Mouse (Mus musculus) retina, postnatal 7 days (tissue): ENCODE data around the gene Slc2a3.
"Not testable (repeated sequence)": the region's sequence is repeated elsewhere in the genome, so short reads cannot be mapped to it uniquely, and the experiment has no call there.

ENCODE experiments used
- DNase-seq: peaks from one replicate; pipeline ENCODE4 v3.0.0-alpha.2; 2012; ENCODE audit warnings: low read depth, low spot score

The Slc2a3 gene

DNA sequence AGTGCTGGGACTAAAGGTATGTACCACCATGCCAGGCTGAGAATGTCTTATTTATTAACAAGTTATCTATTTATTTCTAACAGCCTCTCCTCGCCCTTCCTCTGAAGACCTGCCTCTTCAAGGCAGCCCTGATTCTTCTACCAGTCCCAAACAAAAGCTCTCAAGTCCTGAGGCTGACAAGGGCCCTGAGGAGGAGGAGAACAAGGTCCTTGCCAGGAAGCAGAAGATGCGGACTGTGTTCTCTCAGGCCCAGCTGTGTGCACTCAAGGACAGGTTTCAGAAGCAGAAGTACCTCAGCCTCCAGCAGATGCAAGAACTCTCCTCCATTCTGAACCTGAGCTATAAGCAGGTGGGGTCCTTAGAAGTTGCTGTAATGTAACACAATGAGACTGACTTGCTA lies 90.0 kb downstream of the Slc2a3 start:
- DNase-seq, result no peak

DNA sequence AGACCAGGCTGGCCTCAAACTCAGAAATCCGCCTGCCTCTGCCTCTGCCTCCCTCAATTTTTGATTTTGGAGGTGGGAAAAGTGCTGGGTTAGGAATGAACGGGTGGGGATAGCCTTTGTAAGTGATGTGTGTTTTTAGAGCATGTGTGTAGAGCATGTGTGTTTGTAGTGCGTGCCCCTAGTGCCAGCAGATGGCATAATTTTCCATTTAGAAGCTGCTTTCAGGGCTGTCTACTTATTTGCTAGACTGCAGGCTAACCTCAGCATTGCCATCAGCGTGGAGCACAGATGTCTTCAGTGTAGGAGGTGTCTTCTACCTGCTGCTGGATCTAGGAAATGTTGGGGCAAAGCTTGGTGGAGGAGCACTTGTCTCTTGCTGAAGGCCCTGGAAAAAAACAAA lies 92.6 kb downstream of the Slc2a3 start:
- DNase-seq, result no peak

DNA sequence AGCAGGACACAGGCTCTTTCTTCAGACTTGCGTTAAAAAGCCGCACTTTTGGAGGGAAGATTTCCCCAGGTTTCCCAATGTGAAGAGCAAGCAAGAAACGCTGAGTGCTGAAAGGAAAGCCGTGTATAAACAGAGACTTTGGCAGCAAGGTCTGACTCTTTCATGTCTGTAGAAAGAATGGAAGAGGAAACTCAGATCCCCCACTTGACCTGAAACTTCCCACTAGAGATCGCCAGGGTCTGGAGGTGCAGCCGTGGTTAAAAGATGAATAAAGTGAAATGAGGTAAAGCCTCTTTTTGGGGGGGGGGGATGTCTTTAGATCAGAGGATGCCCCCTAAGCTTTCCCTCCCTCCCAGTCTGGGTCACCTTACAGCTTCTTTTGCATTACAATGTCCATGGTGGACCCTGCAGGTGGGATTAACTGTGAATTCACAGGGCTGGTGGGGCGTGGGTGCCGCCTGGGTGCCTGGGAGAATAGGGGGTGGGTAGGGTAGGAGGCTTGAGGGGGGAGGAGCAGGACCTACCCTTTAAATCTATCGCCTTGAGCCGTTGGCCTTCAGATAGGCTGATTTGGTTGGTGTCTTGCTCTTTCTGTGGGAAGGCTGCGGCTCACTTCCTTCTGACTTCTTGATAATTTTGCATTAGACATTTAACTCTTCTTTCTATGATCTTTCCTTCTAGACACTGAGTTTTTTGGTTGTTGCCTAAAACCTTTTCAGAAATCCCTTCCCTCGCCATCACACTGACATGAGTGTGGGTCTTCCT lies 94.2 kb downstream of the Slc2a3 start, which contains the start of gene Nanog:
Gene Nanog (plus strand): TSS at position 454 of the 765 bp plus-strand sequence.
- no peak for DNase-seq

DNA sequence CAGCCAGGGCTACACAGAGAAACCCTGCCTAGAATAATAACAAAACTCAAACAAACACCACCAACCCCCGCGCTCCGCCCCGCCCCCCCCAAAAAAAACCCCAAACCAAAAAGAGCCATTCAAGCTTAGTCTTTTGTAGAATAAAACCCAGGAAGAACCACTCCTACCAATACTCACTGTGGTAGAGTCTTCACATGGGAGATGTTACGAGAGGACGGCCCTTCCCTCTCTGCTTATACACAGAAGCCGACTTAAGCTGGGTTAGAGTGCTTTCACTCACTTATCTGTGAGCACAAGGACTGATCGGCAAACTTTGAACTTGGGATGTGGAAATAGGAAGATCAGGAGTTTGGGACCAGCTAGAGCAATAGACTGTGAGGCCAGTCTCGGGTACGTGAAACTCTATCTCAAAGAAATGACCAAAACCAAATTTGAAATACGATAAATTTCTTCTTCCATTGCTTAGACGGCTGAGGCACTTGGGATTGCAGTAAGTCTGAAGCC lies 95.1 kb downstream of the Slc2a3 start:
- no peak for DNase-seq

DNA sequence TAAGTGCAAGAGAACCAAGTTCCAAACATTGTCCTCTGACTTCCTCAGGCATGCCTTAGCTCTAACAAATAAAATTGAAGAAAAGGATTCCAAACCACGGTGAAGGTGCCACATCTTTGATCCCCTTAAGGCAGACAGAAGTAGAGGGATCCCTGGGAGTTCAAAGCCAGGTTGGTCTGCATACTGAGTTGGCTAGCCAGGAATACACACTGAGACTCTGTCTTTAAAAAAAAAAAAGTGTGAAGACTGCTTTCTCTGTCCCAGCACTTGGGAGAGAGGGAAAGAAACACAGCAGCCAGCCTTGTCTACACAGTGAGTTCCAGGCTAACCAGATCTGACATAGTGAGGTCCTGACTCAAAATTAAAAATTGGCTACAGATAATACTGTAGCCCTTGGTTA lies 97.7 kb downstream of the Slc2a3 start:
- DNase-seq, result no peak

DNA sequence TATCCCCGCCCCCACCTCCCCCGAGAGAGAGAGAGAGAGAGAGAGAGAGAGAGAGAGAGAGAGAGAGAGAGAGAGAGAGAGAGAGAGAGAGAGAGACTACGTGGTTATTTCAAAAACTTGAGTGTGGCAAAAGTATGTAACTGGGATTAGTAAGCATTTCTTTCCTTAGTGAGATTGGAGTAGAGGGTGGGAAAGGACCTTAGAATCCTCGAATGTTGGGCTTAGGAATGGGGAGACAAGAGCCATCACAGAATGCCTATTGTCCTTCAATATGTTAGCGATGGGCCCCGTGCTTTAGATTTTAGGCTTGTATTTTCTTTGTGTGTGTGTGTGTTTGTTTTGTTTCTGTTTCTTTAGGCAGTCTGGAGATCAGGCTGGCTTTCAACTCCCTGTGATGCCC lies 98.2 kb downstream of the Slc2a3 start:
- no peak for DNase-seq

DNA sequence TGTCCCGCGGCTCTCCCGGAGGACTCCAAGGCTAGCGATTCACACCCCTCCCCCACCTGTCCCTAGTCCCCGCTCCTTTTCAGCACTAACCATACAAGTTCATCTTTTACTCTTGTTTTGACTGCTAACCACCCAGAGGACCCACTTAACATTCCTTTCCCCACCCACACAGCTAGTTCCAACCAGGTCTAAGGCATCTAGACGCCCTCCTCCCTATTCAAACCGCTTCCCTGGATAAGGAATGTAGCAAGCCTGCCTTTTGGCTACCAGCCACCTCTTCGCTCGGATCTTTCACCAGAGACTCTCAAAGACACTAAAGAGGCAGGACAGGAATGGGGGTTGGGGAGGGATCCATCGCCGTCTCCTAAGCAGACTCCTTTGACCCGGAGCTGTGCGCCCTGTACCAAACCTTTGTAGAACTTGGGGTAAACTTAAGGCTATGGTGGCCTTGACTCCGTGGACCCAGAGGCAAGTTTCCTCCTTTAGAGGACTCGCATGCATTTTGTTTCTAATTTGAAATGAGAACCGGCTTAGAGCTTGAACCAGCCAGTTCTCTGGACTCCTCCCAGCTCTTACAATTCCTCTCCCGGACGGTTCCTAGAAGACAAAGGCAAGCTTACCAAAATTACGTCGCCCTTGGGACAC lies 98.8 kb downstream of the Slc2a3 start:
- no peak for DNase-seq

DNA sequence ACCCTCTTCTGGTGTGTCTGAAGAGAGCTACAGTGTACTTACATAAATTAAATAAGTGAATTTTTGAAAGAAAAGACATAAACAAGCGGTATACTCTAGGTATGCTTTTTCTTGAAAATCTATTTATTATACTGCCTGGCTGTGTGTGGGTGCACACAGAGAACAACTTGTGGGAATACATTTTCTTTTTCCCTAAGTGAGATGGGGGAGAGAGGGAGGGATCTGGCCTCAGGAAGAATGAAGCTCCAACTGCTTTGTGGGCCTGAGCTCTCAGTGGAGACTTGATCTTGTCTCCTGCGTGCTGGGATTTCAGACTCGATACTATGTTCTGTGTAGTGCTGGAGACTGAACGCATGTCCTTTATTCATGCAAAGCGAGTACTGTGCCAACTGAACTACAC lies 99.6 kb downstream of the Slc2a3 start:
- no peak for DNase-seq

DNA sequence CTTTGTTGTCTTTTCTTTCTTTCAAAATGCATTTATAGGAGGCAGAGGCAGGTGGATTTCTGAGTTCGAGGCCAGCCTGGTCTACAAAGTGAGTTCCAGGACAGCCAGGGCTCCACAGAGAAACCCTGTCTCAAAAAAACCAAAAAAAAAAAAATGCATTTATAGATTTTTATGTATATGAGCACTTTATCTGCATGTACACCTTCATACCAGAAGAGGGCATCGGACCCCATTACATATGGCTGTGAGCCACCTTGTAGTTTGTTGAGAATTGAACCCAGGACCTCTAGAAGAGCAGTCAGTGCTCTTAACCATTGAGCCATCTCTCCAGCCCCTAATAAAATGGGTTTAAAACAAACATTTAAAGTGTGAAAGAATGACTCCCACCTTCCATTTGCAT lies 101.8 kb downstream of the Slc2a3 start:
- not testable (repeated sequence) for DNase-seq

DNA sequence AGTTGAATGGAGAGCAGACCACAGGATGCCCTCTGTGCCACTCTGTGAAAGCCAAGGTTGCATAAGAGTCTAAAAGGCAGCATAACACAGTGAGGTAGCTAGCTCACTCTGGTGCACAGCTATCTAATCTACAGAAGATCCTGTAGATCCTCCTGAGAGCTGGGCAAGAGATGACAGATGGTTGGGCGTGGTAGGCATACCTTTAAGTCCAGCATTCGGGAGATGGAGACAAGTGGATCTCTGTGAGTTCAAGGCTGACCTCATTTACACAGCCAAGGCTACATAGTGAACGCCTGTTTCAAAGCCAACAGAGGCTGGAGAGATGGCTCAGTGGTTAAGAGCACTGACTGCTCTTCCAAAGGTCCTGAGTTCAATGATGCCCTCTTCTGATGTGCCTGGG lies 106.0 kb downstream of the Slc2a3 start:
- no peak for DNase-seq

DNA sequence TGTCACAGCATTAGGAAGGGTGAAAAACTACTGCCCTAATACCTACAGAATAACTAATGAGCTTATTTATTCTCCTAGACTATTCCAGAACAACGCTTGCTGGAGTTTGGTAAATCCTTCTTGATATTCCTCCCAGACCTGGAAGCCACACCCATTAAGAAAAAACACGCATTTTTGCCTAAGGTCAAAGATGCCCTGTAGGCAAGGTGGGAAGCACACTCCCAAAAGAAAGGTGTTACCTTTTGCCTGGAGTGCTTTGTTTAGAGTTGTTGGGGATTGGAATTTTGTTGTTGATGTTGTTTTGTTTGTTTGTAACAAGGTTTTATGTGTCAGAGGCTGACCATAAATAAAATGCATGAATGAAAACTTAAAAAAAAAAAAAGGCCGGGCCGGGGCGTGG lies 111.4 kb downstream of the Slc2a3 start:
- no peak for DNase-seq

DNA sequence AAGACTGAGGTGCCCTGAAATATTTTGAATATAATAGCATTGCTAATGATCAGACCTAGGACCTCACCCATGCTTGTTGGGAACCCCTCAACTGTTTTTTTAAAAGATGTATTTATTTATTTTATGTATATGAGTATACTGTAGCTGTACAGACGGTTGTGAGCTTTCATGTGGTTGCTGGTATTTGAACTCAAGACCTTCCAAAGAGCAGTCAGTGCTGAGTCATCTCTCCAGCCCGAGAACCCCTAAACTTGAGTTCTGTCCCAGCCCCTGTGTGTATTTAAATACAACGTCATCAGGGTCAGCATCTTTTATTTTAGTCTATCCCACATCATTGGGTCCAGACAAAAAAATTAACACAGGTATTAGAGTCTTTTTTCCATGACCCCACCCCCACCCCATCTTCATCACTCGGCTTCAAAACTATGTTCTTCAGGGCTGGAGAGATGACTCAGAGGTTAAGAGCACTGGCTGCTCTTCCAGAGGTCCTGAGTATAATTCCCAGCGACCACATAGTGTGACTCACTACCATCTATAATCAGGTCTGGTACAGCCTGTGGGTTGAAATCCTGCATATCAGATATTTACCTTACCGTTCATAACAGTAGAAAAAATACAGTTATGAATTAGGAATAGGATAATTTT lies 111.9 kb downstream of the Slc2a3 start:
- no peak for DNase-seq

DNA sequence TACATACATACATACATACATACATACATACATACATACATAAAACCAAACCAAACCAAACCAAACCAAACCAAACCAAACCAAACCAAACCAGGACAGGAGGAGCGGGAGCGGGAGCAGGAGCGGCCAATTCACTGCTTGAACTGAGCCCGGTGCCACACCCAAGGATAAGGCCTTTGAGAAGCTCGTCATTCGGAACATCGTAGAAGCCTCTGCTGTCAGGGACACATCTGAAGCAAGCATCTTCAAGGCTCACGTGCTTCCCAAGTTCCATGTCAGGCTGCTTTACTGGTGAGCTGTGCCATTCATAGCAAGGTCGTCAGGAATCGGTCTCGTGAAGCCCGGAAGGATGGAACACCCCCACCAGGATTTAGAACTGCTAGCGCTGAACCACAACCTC lies 114.7 kb downstream of the Slc2a3 start:
- no peak for DNase-seq

DNA sequence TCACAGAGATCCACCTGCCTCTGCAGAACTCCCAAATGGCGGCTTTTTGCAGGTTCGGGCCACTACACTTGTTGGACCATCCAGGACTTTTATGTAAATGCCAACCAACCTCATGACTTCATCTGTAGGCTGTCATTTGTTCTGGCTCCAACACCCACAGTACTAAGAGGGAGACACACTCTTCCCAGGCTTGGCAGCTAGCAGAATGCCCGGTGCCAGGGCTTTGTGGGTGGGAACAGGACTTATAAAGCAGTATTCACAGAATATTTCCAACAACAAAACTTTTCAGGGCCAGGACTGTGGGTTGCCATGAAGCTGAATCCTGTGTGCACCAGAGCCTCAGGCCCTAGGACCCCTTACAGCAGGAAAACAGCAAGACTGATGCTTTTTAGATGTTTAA lies 118.8 kb downstream of the Slc2a3 start:
- DNase-seq, result no peak
